Mouse (Mus musculus) liver, embryonic 12.5 days (tissue): Measurements from ENCODE around the gene Zfp239. TPM values are rescaled to one million over a fixed set of nuclear protein-coding genes. Genes with fewer than 3 reads are reported as not detected.
"Not testable (repeated sequence)": the region's sequence is repeated elsewhere in the genome, so short reads cannot be mapped to it uniquely, and the experiment has no call there.

Source experiments
- ATAC-seq: fragments of 200-750 bp; cut with Nextera tagmentation; 2 replicates; pipeline ENCODE4 v1.8.0; 2017; ENCODE audit warnings: moderate number of reproducible peaks, mild to moderate bottlenecking, moderate library complexity
- H3K27ac ChIP-seq: fragments of 300-500 bp; sonication (generic); 2 replicates; pipeline ENCODE4 v1.5.1; 2016; ENCODE audit warnings: mild to moderate bottlenecking
- H3K27me3 ChIP-seq: fragments of 300-500 bp; sonication (generic); replicated peaks from 2 replicates; pipeline ENCODE4 v1.6.1; 2016; ENCODE audit warnings: mild to moderate bottlenecking, moderate library complexity
- H3K36me3 ChIP-seq: fragments of 300-500 bp; sonication (generic); 2 replicates; pipeline ENCODE4 v1.6.1; 2016; ENCODE audit warnings: mild to moderate bottlenecking, moderate library complexity
- H3K4me1 ChIP-seq: fragments of 300-500 bp; sonication (generic); 2 replicates; pipeline ENCODE4 v1.6.1; 2016
- H3K4me2 ChIP-seq: fragments of 300-500 bp; sonication (generic); 2 replicates; pipeline ENCODE4 v1.6.1; 2016; ENCODE audit warnings: mild to moderate bottlenecking, moderate library complexity
- H3K4me3 ChIP-seq: fragments of 300-500 bp; sonication (generic); 2 replicates; pipeline ENCODE4 v1.5.1; 2016; ENCODE audit warnings: mild to moderate bottlenecking, moderate library complexity
- H3K9ac ChIP-seq: fragments of 300-500 bp; sonication (generic); 2 replicates; pipeline ENCODE4 v1.6.1; 2016; ENCODE audit warnings: mild to moderate bottlenecking, moderate library complexity
- H3K9me3 ChIP-seq: fragments of 300-500 bp; sonication (generic); replicated peaks from 2 replicates; pipeline ENCODE4 v1.6.1; 2016; ENCODE audit warnings: mild to moderate bottlenecking, moderate library complexity
- WGBS: fragments of 180-500 bp; shearing (Covaris S2); methylation state at CpG from one replicate; pipeline ENCODE4 v1.1.7; 2016; ENCODE audit not compliant: insufficient replicate concordance; 5-methylcytosine and 5-hydroxymethylcytosine counted together
- polyA plus RNA-seq: library from polyadenylated mRNA; unstranded; fragments of >200 nt; fragmentation: Nextera tagmentation; extraction: Ambion mirVana; gene quantifications from 2 replicates; pipeline ENCODE4 v1.2.1, GENCODE M21; 2016

Gene Zfp239
- polyA plus RNA-seq, 1 experiment from 2014 or later: 4.7 TPM

GRCm38 (mm10) chr6:117851747-117852146 is 10.2 kb upstream of the Zfp239 start:
- H3K27ac ChIP-seq: no peak overlapping the region
- WGBS: 35% methylated on average over 2 of the region's 2 CpGs
- H3K4me2 ChIP-seq: no peak overlapping the region
- peaks cover 20% of the 10 kb centered on the region for H3K36me3 ChIP-seq
- no peaks in the 10 kb centered on the region for H3K4me1 ChIP-seq
- no peaks in the 10 kb centered on the region for H3K27me3 ChIP-seq
- no peak overlapping the region for H3K4me3 ChIP-seq
- no peak overlapping the region for H3K9ac ChIP-seq
- ATAC-seq: no peak
- no peaks in the 10 kb centered on the region for H3K9me3 ChIP-seq

- Histone ChIP-seq H3K27ac (no peak overlapping the region), H3K9ac (no peak overlapping the region), H3K4me2 (no peak overlapping the region), H3K4me1 (peaks cover 14% of the 10 kb centered on the region), H3K9me3 (no peaks in the 10 kb centered on the region), H3K4me3 (no peak overlapping the region), H3K27me3 (no peaks in the 10 kb centered on the region), H3K36me3 (no peaks in the 10 kb centered on the region)
- WGBS: 76% methylated on average over 1 of the region's 1 CpGs
- ATAC-seq: no peak
Measured at GRCm38 (mm10) chr6:117857990-117858389, 3.9 kb upstream of the Zfp239 start.

GRCm38 (mm10) chr6:117862465-117862864 is 565 bp downstream of the Zfp239 start:
- WGBS: 28% methylated on average over 8 of the region's 8 CpGs
- peak overlapping the region; percentile 75 for H3K27ac ChIP-seq
- H3K4me3 ChIP-seq: peak overlapping the region; percentile 74
- no peaks in the 10 kb centered on the region for H3K36me3 ChIP-seq
- peak; percentile 83 for ATAC-seq
- no peaks in the 10 kb centered on the region for H3K9me3 ChIP-seq
- no peaks in the 10 kb centered on the region for H3K27me3 ChIP-seq
- peaks cover 26% of the 10 kb centered on the region for H3K4me1 ChIP-seq
- peak overlapping the region; percentile 95 for H3K4me2 ChIP-seq
- H3K9ac ChIP-seq: peak overlapping the region; percentile 70

GRCm38 (mm10) chr6:117862899-117863620 is 1.2 kb downstream of the Zfp239 start:
- Histone ChIP-seq H3K9ac (peak overlapping the region; percentile 70), H3K4me2 (peak overlapping the region; percentile 95), H3K27ac (peak overlapping the region; percentile 75), H3K4me1 (peaks cover 26% of the 10 kb centered on the region), H3K4me3 (peak overlapping the region; percentile 74), H3K27me3 (no peaks in the 10 kb centered on the region), H3K9me3 (no peaks in the 10 kb centered on the region), H3K36me3 (no peaks in the 10 kb centered on the region)
- under 1% methylated on average over 26 of the region's 26 CpGs for WGBS
- peak; percentile 89 for ATAC-seq

- no peaks in the 10 kb centered on the region for H3K36me3 ChIP-seq
- H3K9me3 ChIP-seq: no peaks in the 10 kb centered on the region
- ATAC-seq: no peak
- peak overlapping the region; percentile 74 for H3K4me3 ChIP-seq
- no peaks in the 10 kb centered on the region for H3K27me3 ChIP-seq
- H3K9ac ChIP-seq: peak overlapping the region; percentile 70; the same call in 1 of the 2 replicates
- peak overlapping the region; percentile 95 for H3K4me2 ChIP-seq
- H3K27ac ChIP-seq: no peak overlapping the region
- 76% methylated on average over 8 of the region's 8 CpGs for WGBS
- peaks cover 26% of the 10 kb centered on the region for H3K4me1 ChIP-seq
Measured at GRCm38 (mm10) chr6:117863751-117864150, 1.9 kb downstream of the Zfp239 start.

GRCm38 (mm10) chr6:117868187-117868586 is 6.3 kb downstream of the Zfp239 start:
- Histone ChIP-seq H3K4me3 (no peak overlapping the region), H3K4me2 (no peak overlapping the region), H3K27ac (no peak overlapping the region), H3K36me3 (no peaks in the 10 kb centered on the region; the same call in 1 of the 2 replicates), H3K9ac (no peak overlapping the region), H3K27me3 (no peaks in the 10 kb centered on the region), H3K9me3 (no peaks in the 10 kb centered on the region), H3K4me1 (peaks cover 10% of the 10 kb centered on the region)
- ATAC-seq: no peak
- 81% methylated on average over 8 of the region's 8 CpGs for WGBS

- Histone ChIP-seq H3K27me3 (no peaks in the 10 kb centered on the region), H3K36me3 (no peaks in the 10 kb centered on the region; the same call in 1 of the 2 replicates), H3K4me3 (peak overlapping the region; percentile 4; the same call in 1 of the 2 replicates), H3K4me1 (peaks cover 5% of the 10 kb centered on the region; the same call in 1 of the 2 replicates), H3K4me2 (peak overlapping the region; percentile 37), H3K9ac (no peak overlapping the region), H3K9me3 (no peaks in the 10 kb centered on the region), H3K27ac (no peak overlapping the region)
- ATAC-seq: 0 out of 2 replicates have a peak, but pooled peaks have one; percentile 22
- 64% methylated on average over 14 of the region's 14 CpGs for WGBS
Measured at GRCm38 (mm10) chr6:117871034-117871433, 9.1 kb downstream of the Zfp239 start.

GRCm38 (mm10) chr6:117873450-117873849 is 11.6 kb downstream of the Zfp239 start:
- H3K4me3 ChIP-seq, H3K4me2 ChIP-seq, H3K27ac ChIP-seq, ATAC-seq, H3K36me3 ChIP-seq, H3K4me1 ChIP-seq, H3K27me3 ChIP-seq, H3K9me3 ChIP-seq, H3K9ac ChIP-seq: not testable (repeated sequence)
- WGBS: 73% methylated on average over 7 of the region's 7 CpGs

GRCm38 (mm10) chr6:117874621-117875281 is 12.9 kb downstream of the Zfp239 start:
- H3K27ac ChIP-seq: no peak overlapping the region
- ATAC-seq: no peak

GRCm38 (mm10) chr6:117878700-117879407 is 17.0 kb downstream of the Zfp239 start:
- ATAC-seq: peak; percentile 84
- Histone ChIP-seq H3K4me2 (peak overlapping the region; percentile 86), H3K4me3 (peak overlapping the region; percentile 65), H3K9me3 (no peaks in the 10 kb centered on the region), H3K9ac (peak overlapping the region; percentile 87), H3K27ac (peak overlapping the region; percentile 100), H3K4me1 (peaks cover 46% of the 10 kb centered on the region), H3K36me3 (no peaks in the 10 kb centered on the region), H3K27me3 (no peaks in the 10 kb centered on the region)
- 6% methylated on average over 26 of the region's 26 CpGs for WGBS

More at GRCm38 (mm10) chr6:117874621-117875281, 12.9 kb downstream of the Zfp239 start:
- Histone ChIP-seq H3K4me3 (no peak overlapping the region), H3K27me3 (no peaks in the 10 kb centered on the region), H3K4me1 (peaks cover 12% of the 10 kb centered on the region), H3K9ac (no peak overlapping the region; the same call in 1 of the 2 replicates), H3K9me3 (no peaks in the 10 kb centered on the region), H3K36me3 (no peaks in the 10 kb centered on the region; the same call in 1 of the 2 replicates), H3K4me2 (no peak overlapping the region)
- 42% methylated on average over 3 of the region's 3 CpGs for WGBS

GRCm38 (mm10) chr6:117879408-117880115 is 17.7 kb downstream of the Zfp239 start:
- peak overlapping the region; percentile 100 for H3K27ac ChIP-seq
- H3K4me3 ChIP-seq: peak overlapping the region; percentile 65
- no peaks in the 10 kb centered on the region for H3K27me3 ChIP-seq
- peak overlapping the region; percentile 86 for H3K4me2 ChIP-seq
- peaks cover 52% of the 10 kb centered on the region for H3K4me1 ChIP-seq
- H3K9me3 ChIP-seq: no peaks in the 10 kb centered on the region
- no peaks in the 10 kb centered on the region for H3K36me3 ChIP-seq
- under 1% methylated on average over 67 of the region's 67 CpGs for WGBS
- peak; percentile 91 for ATAC-seq
- H3K9ac ChIP-seq: peak overlapping the region; percentile 87
